Mouse (Mus musculus) kidney, embryonic 16.5 days (tissue): ENCODE measurements around the gene Zfp68. TPM values are rescaled to one million over a fixed set of nuclear protein-coding genes. Genes with fewer than 3 reads are reported as not detected.
A peak's percentile ranks its signal among the peaks of the same experiment; 100 is the strongest.
"Not testable (repeated sequence)": the region's sequence is repeated elsewhere in the genome, so short reads cannot be mapped to it uniquely, and the experiment has no call there.

Source experiments
- ATAC-seq: fragments of 200-750 bp; cut with Nextera tagmentation; 2 replicates; pipeline ENCODE4 v1.8.0; 2017; ENCODE audit warnings: moderate TSS enrichment; ENCODE audit not compliant: low FRiP score, low TSS enrichment
- H3K27ac ChIP-seq: fragments of 300-500 bp; sonication (generic); 2 replicates; pipeline ENCODE4 v1.5.1; 2014; ENCODE audit warnings: low read length
- H3K27me3 ChIP-seq: fragments of 300-500 bp; sonication (generic); 2 replicates; pipeline ENCODE4 v1.6.1; 2014; ENCODE audit warnings: low read length, control low read depth, mixed read lengths; ENCODE audit not compliant: insufficient read depth
- H3K36me3 ChIP-seq: fragments of 300-500 bp; sonication (generic); 2 replicates; pipeline ENCODE4 v1.6.1; 2014; ENCODE audit warnings: low read length, control low read depth, mixed read lengths; ENCODE audit not compliant: insufficient read depth
- H3K4me1 ChIP-seq: fragments of 300-500 bp; sonication (generic); 2 replicates; pipeline ENCODE4 v1.6.1; 2014; ENCODE audit warnings: low read length, control low read depth, mixed read lengths; ENCODE audit not compliant: insufficient read depth
- H3K4me2 ChIP-seq: fragments of 300-500 bp; sonication (generic); replicated peaks from 2 replicates; pipeline ENCODE4 v1.6.1; 2014; ENCODE audit warnings: low read depth, low read length
- H3K4me3 ChIP-seq: fragments of 300-500 bp; sonication (generic); 2 replicates; pipeline ENCODE4 v1.5.1; 2014; ENCODE audit warnings: mild to moderate bottlenecking, low read length
- H3K9ac ChIP-seq: fragments of 300-500 bp; sonication (generic); replicated peaks from 2 replicates; pipeline ENCODE4 v1.6.1; 2014; ENCODE audit warnings: low read length
- H3K9me3 ChIP-seq: fragments of 300-500 bp; sonication (generic); 2 replicates; pipeline ENCODE4 v1.6.1; 2016; ENCODE audit warnings: low read length, control low read depth
- WGBS: fragments of 180-500 bp; shearing (Covaris S2); extraction: QIAGEN DNeasy Blood & Tissue Kit; methylation state at CpG from one replicate; pipeline ENCODE4 v1.1.7; 2014; 5-methylcytosine and 5-hydroxymethylcytosine counted together
- microRNA-seq: library from miRNA; unstranded; fragments of <30 nt; microRNA quantifications from one replicate; pipeline ENCODE4, GENCODE M21; 2016
- polyA plus RNA-seq: library from polyadenylated mRNA; unstranded; fragments of >200 nt; fragmentation: Nextera tagmentation; extraction: Ambion mirVana; gene quantifications from 2 replicates; pipeline ENCODE4 v1.2.1, GENCODE M21; 2015

Gene Zfp68
- polyA plus RNA-seq, 1 experiment from 2014 or later, result 65.9 TPM

DNA sequence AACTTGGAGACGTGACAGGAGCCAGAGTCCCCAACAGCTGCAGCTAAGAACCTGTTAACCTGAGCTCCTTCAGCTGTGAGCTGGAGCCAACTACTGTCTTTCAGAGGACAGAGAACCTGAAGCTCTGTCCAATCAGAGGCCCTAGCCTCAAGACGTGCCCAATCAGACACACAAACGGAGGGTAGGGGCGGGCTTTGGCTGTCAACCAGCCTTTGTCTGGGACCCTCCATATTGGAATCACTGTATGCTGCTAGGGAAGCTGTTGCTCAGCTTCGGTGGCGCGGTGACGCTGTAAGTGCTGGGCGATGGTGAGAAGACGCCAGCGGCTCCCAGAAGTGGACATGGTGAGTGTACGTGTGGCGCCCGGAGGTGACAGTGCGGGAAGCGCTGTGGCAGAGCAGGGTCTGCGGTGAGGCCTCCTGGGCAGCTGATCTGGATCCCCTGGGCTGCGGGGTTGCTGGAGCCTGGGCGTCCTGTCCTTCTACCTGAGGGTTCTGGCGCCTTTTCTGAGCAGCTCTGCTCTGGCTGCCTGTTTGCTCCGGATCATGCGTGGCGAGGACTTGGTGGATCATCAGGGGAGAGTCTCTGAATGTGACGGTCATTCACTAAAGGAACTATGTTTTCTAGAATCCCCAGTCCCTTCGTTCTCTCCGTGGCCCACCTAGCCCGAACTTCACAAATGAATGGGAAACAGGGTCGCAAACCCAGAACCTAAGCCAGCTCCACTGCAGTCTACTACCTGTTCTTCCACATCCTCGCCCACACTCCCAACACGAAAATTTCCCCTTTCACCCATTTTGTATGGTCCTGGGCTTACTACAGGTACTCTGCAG, 3.3 kb upstream of the Zfp68 start, which contains the start of gene A430033K04Rik:
Gene A430033K04Rik, plus strand, starts transcription at position 215 of the 833 bp plus-strand sequence.
- H3K27ac ChIP-seq, result peak within 1 kb of the TSS; percentile 93
- H3K9me3 ChIP-seq, result peaks cover 7% of the 10 kb centered on the region
- H3K9ac ChIP-seq, result peak within 1 kb of the TSS; percentile 87
- peak within 1 kb of the TSS; percentile 71 for H3K4me2 ChIP-seq
- H3K36me3 ChIP-seq, result peaks cover 10% of the 10 kb centered on the region
- peaks cover 17% of the 10 kb centered on the region for H3K4me1 ChIP-seq
- H3K27me3 ChIP-seq, result no peaks in the 10 kb centered on the region
- ATAC-seq, result peak; percentile 97
- peak within 1 kb of the TSS; percentile 85 for H3K4me3 ChIP-seq
- under 1% methylated on average over 30 of the region's 30 CpGs for WGBS

DNA sequence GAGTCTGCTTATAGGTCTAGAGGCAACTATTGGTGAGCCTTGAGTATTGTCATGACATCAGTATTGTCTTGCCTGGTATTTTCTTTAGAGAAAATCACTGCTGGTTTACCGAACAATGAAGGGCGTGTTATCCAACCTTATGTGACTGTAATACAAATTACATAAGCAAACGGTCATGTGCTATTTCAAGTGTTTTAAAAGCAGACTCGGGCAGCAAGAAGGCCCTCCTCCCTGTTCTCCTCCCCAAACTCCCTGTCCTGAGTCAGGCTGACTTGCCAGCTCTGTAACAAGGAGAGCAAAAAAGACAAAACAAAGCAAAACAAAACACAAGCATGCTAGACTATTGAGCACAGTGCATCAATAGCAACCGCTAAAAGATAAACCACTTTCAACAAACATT, 1.3 kb upstream of the Zfp68 start:
- no peak overlapping the region for H3K4me2 ChIP-seq
- H3K27ac ChIP-seq, result no peak overlapping the region
- no peak overlapping the region for H3K9ac ChIP-seq
- no peak for ATAC-seq
- H3K27me3 ChIP-seq, result no peaks in the 10 kb centered on the region
- peaks cover 17% of the 10 kb centered on the region for H3K4me1 ChIP-seq
- 88% methylated on average over 5 of the region's 5 CpGs for WGBS
- H3K36me3 ChIP-seq, result peaks cover 26% of the 10 kb centered on the region
- peaks cover 25% of the 10 kb centered on the region for H3K9me3 ChIP-seq
- no peak overlapping the region for H3K4me3 ChIP-seq

GRCm38 (mm10) chr5:138618353-138618752, 1.2 kb downstream of the Zfp68 start:
- Histone ChIP-seq H3K9ac (no peak overlapping the region), H3K4me3 (peak overlapping the region; percentile 23), H3K9me3 (peaks cover 48% of the 10 kb centered on the region), H3K36me3 (peaks cover 50% of the 10 kb centered on the region), H3K27me3 (no peaks in the 10 kb centered on the region), H3K4me1 (peaks cover 4% of the 10 kb centered on the region), H3K4me2 (peak overlapping the region; percentile 39), H3K27ac (no peak overlapping the region)
- no peak for ATAC-seq
- WGBS, result 90% methylated on average over 1 of the region's 1 CpGs

DNA sequence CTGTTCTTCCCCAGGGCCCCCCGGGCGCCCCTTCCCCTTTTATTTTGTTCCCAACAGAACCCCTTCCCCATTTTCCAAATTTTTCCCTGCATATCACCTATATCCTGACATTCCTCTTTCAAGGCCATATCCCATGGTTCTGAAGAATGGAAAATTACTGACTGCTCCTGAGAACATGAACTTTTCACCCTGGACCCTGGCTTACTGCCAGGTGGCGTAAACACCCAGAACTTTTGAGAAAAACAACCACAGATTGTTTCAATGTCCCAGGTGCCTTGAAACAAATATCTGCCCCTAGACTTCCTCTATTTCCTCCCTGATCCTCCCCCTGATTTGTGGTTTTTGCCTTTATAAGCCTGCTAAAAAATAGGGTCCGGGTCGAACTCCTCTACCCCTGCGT, 32.2 kb downstream of the Zfp68 start:
- ATAC-seq, result no peak
- peaks cover 13% of the 10 kb centered on the region for H3K9me3 ChIP-seq
- no peaks in the 10 kb centered on the region for H3K4me1 ChIP-seq
- no peak overlapping the region for H3K4me3 ChIP-seq
- H3K27me3 ChIP-seq, result no peaks in the 10 kb centered on the region
- H3K4me2 ChIP-seq, result no peak overlapping the region
- H3K36me3 ChIP-seq, result no peaks in the 10 kb centered on the region
- 89% methylated on average over 6 of the region's 6 CpGs for WGBS
- no peak overlapping the region for H3K27ac ChIP-seq
- H3K9ac ChIP-seq, result no peak overlapping the region

DNA sequence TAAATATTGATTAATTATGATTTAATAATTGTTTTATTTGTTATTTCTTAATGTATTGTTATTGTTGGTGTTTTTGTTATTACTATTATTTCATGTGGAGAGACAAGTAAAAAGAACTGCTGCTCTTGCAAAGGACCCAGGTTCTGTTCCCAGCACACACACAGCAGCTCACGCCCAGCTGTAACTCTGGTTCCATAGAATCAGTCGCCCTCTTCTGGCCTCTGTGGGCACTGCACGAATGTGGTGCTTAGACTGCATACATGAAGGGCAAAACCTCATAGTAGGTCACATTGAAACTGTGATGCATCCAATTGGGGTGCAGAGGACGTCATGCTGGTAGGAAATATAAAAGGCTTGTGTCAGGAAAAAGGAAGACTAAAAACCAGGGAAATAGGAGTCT, 47.9 kb downstream of the Zfp68 start:
- no peak overlapping the region for H3K4me3 ChIP-seq
- H3K9ac ChIP-seq, result no peak overlapping the region
- H3K27ac ChIP-seq, result no peak overlapping the region
- no peaks in the 10 kb centered on the region for H3K36me3 ChIP-seq
- no peaks in the 10 kb centered on the region for H3K4me1 ChIP-seq
- H3K4me2 ChIP-seq, result no peak overlapping the region
- no peaks in the 10 kb centered on the region for H3K27me3 ChIP-seq
- WGBS, result 52% methylated on average over 4 of the region's 4 CpGs
- peaks cover 3% of the 10 kb centered on the region; the same call in 1 of the 2 replicates for H3K9me3 ChIP-seq
- no peak for ATAC-seq

GRCm38 (mm10) chr5:138564612-138565011, 54.9 kb downstream of the Zfp68 start, which contains the start of gene 1700123K08Rik:
TSS of gene 1700123K08Rik (minus strand) at chr5:138564712.
- not testable (repeated sequence) for H3K9me3 ChIP-seq, H3K4me2 ChIP-seq, H3K9ac ChIP-seq, H3K27ac ChIP-seq, ATAC-seq, H3K4me1 ChIP-seq, H3K27me3 ChIP-seq, H3K4me3 ChIP-seq, H3K36me3 ChIP-seq
- WGBS, result 79% methylated on average over 2 of the region's 2 CpGs

Small RNA genes lying within 50 kb of the gene (microRNA-seq; reads per million reads assigned to microRNA genes)
- gene Gm24082, result not detected

Other genes starting within 250 kb of the Zfp68 start
- gene Zfp157, start 178.3 kb downstream of the Zfp68 start, polyA plus RNA-seq, result 35.3 and 44.1 TPM in 2 replicates
- not detected in 2 replicates for gene 1700123K08Rik, start 55.0 kb downstream of the Zfp68 start, polyA plus RNA-seq
- gene A430033K04Rik, start 3.1 kb upstream of the Zfp68 start, polyA plus RNA-seq, result 14.8 and 15.3 TPM in 2 replicates
- gene Fam20c, start 134.8 kb upstream of the Zfp68 start, polyA plus RNA-seq, result 18.2 and 20.8 TPM in 2 replicates
- not detected in 2 replicates for gene Gm5294, start 200.3 kb upstream of the Zfp68 start, polyA plus RNA-seq